Mouse (Mus musculus): ENCODE measurements around the gene Stc2.

- TF ChIP-seq CTCF (IDR thresholded peaks at IDR 0.05; ENCODE audit: low read depth, low read length) (no peak), POLR2A (IDR thresholded peaks at IDR 0.05; ENCODE audit: extremely low read depth, insufficient read depth, low read length) (no peak)
Measured at GRCm38 (mm10) chr11:31383968-31384367, 14.1 kb upstream of the Stc2 start.

All from liver, adult 2 months (tissue).